Mouse (Mus musculus) lung, adult 2 months (tissue): Measurements from ENCODE around the gene Edar.

Experiments
- CTCF ChIP-seq: fragments of 200-500 bp; IDR thresholded peaks from 2 replicates; pipeline ENCODE4 v1.5.1; 2011; ENCODE audit warnings: mild to moderate bottlenecking, low read length, control low read depth; ENCODE audit not compliant: insufficient read depth
- POLR2A ChIP-seq: fragments of 200-500 bp; IDR thresholded peaks from 2 replicates; pipeline ENCODE4 v1.6.1; 2011; ENCODE audit warnings: low read depth, mild to moderate bottlenecking, control low read depth, low read length, borderline replicate concordance; ENCODE audit errors: extremely low read depth

DNA sequence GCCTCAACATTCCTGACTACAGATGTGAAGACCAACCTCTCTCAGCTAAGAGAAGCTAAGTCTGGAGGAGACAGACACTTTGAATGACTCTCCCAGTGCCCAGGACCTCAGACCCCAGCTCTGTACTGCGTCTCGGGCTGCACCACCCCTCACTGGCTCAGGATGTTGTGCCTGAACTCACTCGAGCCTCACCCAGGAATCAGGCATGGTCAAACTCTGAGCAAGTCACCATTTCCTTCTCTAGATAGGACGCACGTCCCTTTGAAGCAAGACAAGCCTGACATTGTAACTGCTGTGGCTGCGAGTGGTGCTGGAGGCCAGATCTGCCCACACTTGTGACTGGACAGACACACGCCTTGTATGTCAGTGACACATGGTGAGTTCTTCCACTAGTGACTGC, 73.5 kb downstream of the Edar start:
- TF ChIP-seq POLR2A: no peak
- TF ChIP-seq CTCF: no peak
